In genomic region chr1:68106543-68106860, GRCm38 (mm10) we compare ENCODE assay signal across 9 mouse cellular contexts.
A peak's percentile ranks its signal among the peaks of the same experiment; 100 is the strongest.
DNase-seq lines count a peak whose midpoint lies in the region; ATAC-seq and TF ChIP-seq lines count a peak whose summit lies in the region.
"Had no signal": no experiment of that assay in that cellular context is flagged by ENCODE, and none has a peak within 500 bp of the region (broad histone marks: within the 10 kb centered on the region; RNA-seq: fewer than 3 reads in every experiment).

No protein-coding gene starts in this region.

- no peak for ATAC-seq in hindbrain, postnatal 0 days

- H3K36me3 ChIP-seq in hindbrain, postnatal 0 days (ENCODE audit: insufficient read depth, low read length): no peaks in the 10 kb centered on the region
- H3K36me3 ChIP-seq: embryonic facial prominence, embryonic 13.5 days had no signal

- H3K4me3 ChIP-seq in left cerebral cortex, adult 2 months: no peak overlapping the region
- H3K4me3 ChIP-seq in hindbrain, postnatal 0 days (ENCODE audit: low read length): no peak overlapping the region
- H3K4me3 ChIP-seq: embryonic facial prominence, embryonic 13.5 days had no signal

- no peak overlapping the region for H3K4me2 ChIP-seq in hindbrain, postnatal 0 days (ENCODE audit: low read depth, low read length)
- H3K4me2 ChIP-seq: embryonic facial prominence, embryonic 13.5 days had no signal

- H3K9me3 ChIP-seq in hindbrain, postnatal 0 days (ENCODE audit: low read length): no peaks in the 10 kb centered on the region
- H3K9me3 ChIP-seq: embryonic facial prominence, embryonic 13.5 days had no signal

- no peaks in the 10 kb centered on the region for H3K4me1 ChIP-seq in hindbrain, postnatal 0 days (ENCODE audit: insufficient read depth, low read length)
- H3K4me1 ChIP-seq: embryonic facial prominence, embryonic 13.5 days had no signal

- WGBS in hindbrain, postnatal 0 days: 74% methylated on average over 3 of the region's 3 CpGs

- intact Hi-C loops in left cerebral cortex, adult 2 months (cut with DNase I): loop anchor here (2.0 kb wide), 1 partner anchor 1032 kb away; no protein-coding TSS in a partner anchor

- peak; percentile 40 for DNase-seq in adrenal gland, postnatal 10 days
- DNase-seq in adrenal gland, postnatal 4 days (ENCODE audit: low spot score in 2 of 2): no peak
- DNase-seq in left cerebral cortex, adult 2 months (ENCODE audit: extremely low spot score in 1 of 2, low spot score in 2 of 2): peak in 1 of 2 experiments; percentile 17
- no peak for DNase-seq in left cerebral cortex, adult 8-10 months (ENCODE audit: low spot score in 2 of 2)
- peak; percentile 63 for DNase-seq in brain, adult 2 months (ENCODE audit: low read depth, low spot score)
- DNase-seq in hindbrain, postnatal 0 days (ENCODE audit: low spot score): peak; percentile 64
- DNase-seq in retina, embryonic 14.5 days (ENCODE audit: low spot score): peak; percentile 51
- DNase-seq in ovary, postnatal 36 days (ENCODE audit: low spot score): no peak

- no peak overlapping the region for H3K9ac ChIP-seq in hindbrain, postnatal 0 days (replicated peaks; ENCODE audit: low read length)
- H3K9ac ChIP-seq: embryonic facial prominence, embryonic 13.5 days had no signal

- no peak overlapping the region for H3K27ac ChIP-seq in left cerebral cortex, adult 2 months
- no peak overlapping the region for H3K27ac ChIP-seq in hindbrain, postnatal 0 days
- H3K27ac ChIP-seq: embryonic facial prominence, embryonic 13.5 days had no signal

- no peaks in the 10 kb centered on the region for H3K27me3 ChIP-seq in hindbrain, postnatal 0 days (ENCODE audit: insufficient read depth, low read length)
- H3K27me3 ChIP-seq: embryonic facial prominence, embryonic 13.5 days had no signal

- peak; percentile 74 for TF ChIP-seq CTCF in left cerebral cortex, adult 2 months (IDR thresholded peaks at IDR 0.05)
- TF ChIP-seq CTCF in hindbrain, postnatal 0 days (IDR thresholded peaks at IDR 0.05; ENCODE audit: low read depth): peak; percentile 65

Comparison
In these comparisons a context has a peak if more than half of its experiments do, and no peak if none do; other contexts are left out.
1. DNase-seq: peak in adrenal gland, postnatal 10 days (single experiment), brain, adult 2 months (single experiment), hindbrain, postnatal 0 days (single experiment) and retina, embryonic 14.5 days (single experiment); none in adrenal gland, postnatal 4 days (0 of 2), left cerebral cortex, adult 8-10 months (0 of 2) and ovary, postnatal 36 days (single experiment).